Mouse (Mus musculus) CH12.LX (cell line): ENCODE measurements around the gene Arhgef28. TPM values are rescaled to one million over a fixed set of nuclear protein-coding genes. Genes with fewer than 3 reads are reported as not detected.

ENCODE experiments used
- DNase-seq: peaks from one replicate; pipeline ENCODE4 v3.0.0-alpha.2; 2013; ENCODE audit errors: extremely low read depth
- H3K27ac ChIP-seq: 2 replicates; pipeline ENCODE4 v1.5.1; 2012; ENCODE audit warnings: low read depth, mild to moderate bottlenecking, control low read depth, moderate library complexity; ENCODE audit not compliant: insufficient read depth
- H3K27me3 ChIP-seq: replicated peaks from 2 replicates; pipeline ENCODE3; 2012; ENCODE audit warnings: inconsistent platforms
- H3K36me3 ChIP-seq, 2 experiments: replicated peaks in 1 of 2; 2 replicates each; pipeline versions ENCODE3 to v1.6.1; 2012; ENCODE audit warnings: inconsistent platforms in 1 of 2, low read length in 1 of 2, mild to moderate bottlenecking in 1 of 2, mixed read lengths in 1 of 2, moderate library complexity in 1 of 2; ENCODE audit not compliant: control insufficient read depth in 1 of 2, insufficient read depth in 1 of 2
- H3K4me1 ChIP-seq, 2 experiments: 2 replicates each; pipeline ENCODE4 v1.6.1; 2012; ENCODE audit warnings: inconsistent platforms in 1 of 2, moderate library complexity in 1 of 2; ENCODE audit not compliant: insufficient read depth in 2 of 2, control insufficient read depth in 1 of 2
- H3K4me2 ChIP-seq: 2 replicates; pipeline ENCODE4 v1.6.1; 2012; ENCODE audit warnings: low read depth, mild to moderate bottlenecking, control low read depth; ENCODE audit not compliant: poor library complexity, insufficient read depth, severe bottlenecking
- H3K4me3 ChIP-seq, 3 experiments: fragments of 150-350 bp in 1 of 3; sonication (generic) in 1 of 3; replicated peaks in 1 of 3; 2 replicates each; pipeline versions ENCODE3 to v1.5.1; 2011 to 2012; ENCODE audit warnings: low read depth in 2 of 3, low read length in 2 of 3, mild to moderate bottlenecking in 2 of 3, moderate library complexity in 2 of 3, control low read depth in 1 of 3, improper control_type of control experiment in 1 of 3, inconsistent platforms in 1 of 3, mixed read lengths in 1 of 3; ENCODE audit not compliant: poor library complexity in 1 of 3
- H3K79me2 ChIP-seq: replicated peaks from 2 replicates; pipeline ENCODE4 v1.6.1; 2012; ENCODE audit warnings: mild to moderate bottlenecking, moderate library complexity; ENCODE audit not compliant: control insufficient read depth, poor library complexity, insufficient read depth, severe bottlenecking; ENCODE audit errors: extremely low read depth
- H3K9ac ChIP-seq: 2 replicates; pipeline ENCODE4 v1.6.1; 2012; ENCODE audit warnings: low read depth, mild to moderate bottlenecking, control low read depth, moderate library complexity; ENCODE audit not compliant: insufficient read depth
- H3K9me3 ChIP-seq: replicated peaks from 2 replicates; pipeline ENCODE3; 2012; ENCODE audit warnings: low read length, inconsistent platforms, mixed read lengths
- BHLHE40 ChIP-seq: IDR thresholded peaks from 2 replicates; pipeline ENCODE4 v1.6.1; 2011; ENCODE audit warnings: mild to moderate bottlenecking, low read depth, low read length, improper control_type of control experiment
- CTCF ChIP-seq, 2 experiments: IDR thresholded peaks in 1 of 2; conservative IDR thresholded peaks in 1 of 2; 2 replicates each; pipeline ENCODE4 v1.5.1; 2011 to 2012; ENCODE audit warnings: low read depth in 2 of 2, low read length in 2 of 2, improper control_type of control experiment in 1 of 2, inconsistent platforms in 1 of 2, mild to moderate bottlenecking in 1 of 2, moderate library complexity in 1 of 2
- E2F4 ChIP-seq: IDR thresholded peaks from 2 replicates; pipeline ENCODE4 v1.6.1; 2011; ENCODE audit warnings: low read depth, low read length, improper control_type of control experiment; ENCODE audit not compliant: insufficient replicate concordance
- ELF1 ChIP-seq: IDR thresholded peaks from 2 replicates; pipeline ENCODE4 v1.6.1; 2014; ENCODE audit warnings: low read depth, mild to moderate bottlenecking, inconsistent platforms, low read length, improper control_type of control experiment
- EP300 ChIP-seq: IDR thresholded peaks from 2 replicates; pipeline ENCODE4 v1.6.1; 2011; ENCODE audit warnings: low read length, improper control_type of control experiment
- ETS1 ChIP-seq: conservative IDR thresholded peaks from 2 replicates; pipeline ENCODE4 v1.6.1; 2012; ENCODE audit warnings: low read depth, mild to moderate bottlenecking, inconsistent platforms, low read length, improper control_type of control experiment, moderate library complexity
- GABPA ChIP-seq: IDR thresholded peaks from 2 replicates; pipeline ENCODE4 v1.6.1; 2012; ENCODE audit warnings: low read depth, low read length, improper control_type of control experiment, inconsistent platforms; ENCODE audit not compliant: insufficient replicate concordance
- HCFC1 ChIP-seq: IDR thresholded peaks from 2 replicates; pipeline ENCODE4 v1.6.1; 2012; ENCODE audit warnings: low read depth, mild to moderate bottlenecking, inconsistent platforms, low read length, improper control_type of control experiment
- IRF4 ChIP-seq: IDR thresholded peaks from 2 replicates; pipeline ENCODE4 v1.6.1; 2014; ENCODE audit warnings: low read depth, mild to moderate bottlenecking, inconsistent platforms, low read length, improper control_type of control experiment
- JUN ChIP-seq: IDR thresholded peaks from 2 replicates; pipeline ENCODE4 v1.6.1; 2011; ENCODE audit warnings: low read depth, mild to moderate bottlenecking, low read length, improper control_type of control experiment, moderate library complexity; ENCODE audit not compliant: insufficient read depth
- JUND ChIP-seq: conservative IDR thresholded peaks from 2 replicates; pipeline ENCODE4 v1.6.1; 2011; ENCODE audit warnings: low read depth, low read length, improper control_type of control experiment
- KAT2A ChIP-seq: IDR thresholded peaks from 2 replicates; pipeline ENCODE4 v1.6.1; 2012; ENCODE audit warnings: low read length, improper control_type of control experiment, inconsistent platforms; ENCODE audit not compliant: insufficient replicate concordance
- MAFK ChIP-seq: IDR thresholded peaks from 2 replicates; pipeline ENCODE4 v1.6.1; 2011; ENCODE audit warnings: low read length, improper control_type of control experiment; ENCODE audit not compliant: insufficient replicate concordance
- MEF2A ChIP-seq: IDR thresholded peaks from 2 replicates; pipeline ENCODE4 v1.6.1; 2014; ENCODE audit warnings: low read depth, mild to moderate bottlenecking, inconsistent platforms, low read length, improper control_type of control experiment, borderline replicate concordance
- MYC ChIP-seq: IDR thresholded peaks from 2 replicates; pipeline ENCODE4 v1.6.1; 2011; ENCODE audit warnings: low read depth, mild to moderate bottlenecking, improper control_type of control experiment, low read length
- NELFE ChIP-seq: IDR thresholded peaks from 2 replicates; pipeline ENCODE4 v1.6.1; 2011; ENCODE audit warnings: low read depth, low read length, improper control_type of control experiment
- NRF1 ChIP-seq: IDR thresholded peaks from 2 replicates; pipeline ENCODE4 v1.6.1; 2014; ENCODE audit warnings: low read depth, mild to moderate bottlenecking, inconsistent platforms, low read length, improper control_type of control experiment, moderate library complexity
- PAX5 ChIP-seq: IDR thresholded peaks from 2 replicates; pipeline ENCODE4 v1.6.1; 2012; ENCODE audit warnings: low read length, inconsistent platforms, mixed read lengths
- POLR2AphosphoS2 ChIP-seq: IDR thresholded peaks from 2 replicates; pipeline ENCODE4 v1.6.1; 2011; ENCODE audit warnings: low read depth, low read length, improper control_type of control experiment
- USF1 ChIP-seq: IDR thresholded peaks from 2 replicates; pipeline ENCODE4 v1.6.1; 2014; ENCODE audit warnings: low read depth, mild to moderate bottlenecking, inconsistent platforms, low read length, improper control_type of control experiment
- ZNF384 ChIP-seq: IDR thresholded peaks from 2 replicates; pipeline ENCODE4 v1.6.1; 2012; ENCODE audit warnings: low read depth, low read length, improper control_type of control experiment, inconsistent platforms
- dilution Hi-C: fragments of 300-500 bp; cut with MboI; formaldehyde crosslinking; loops from 2 replicates; pipeline ENCODE4 v1.14.3; 2020; ENCODE audit warnings: low sequenced_read_pairs; ENCODE audit not compliant: extremely low pct_unique_long_range_greater_than_20kb, extremely low pct_ligation_motif_present
- in situ Hi-C: fragments of 300-500 bp; cut with MboI; formaldehyde crosslinking; loops from 3 replicates; pipeline ENCODE4 v1.14.3; 2019; ENCODE audit warnings: low sequenced_read_pairs, low pct_ligation_motif_present, low pct_unique_long_range_greater_than_20kb, mixed read lengths
- polyA plus RNA-seq: library from polyadenylated mRNA; unstranded; fragments of >175 nt; gene quantifications from 2 replicates; pipeline ENCODE4 v1.2.1, GENCODE M21; 2012; ENCODE audit warnings: low read depth; ENCODE audit not compliant: insufficient read length
- total RNA-seq, 2 experiments: library from RNA; depleted of rRNA; stranded (reverse); fragments of 300-350 nt in 1 of 2; fragments of >200 nt in 1 of 2; gene quantifications; 2 replicates each; pipeline ENCODE4 v1.2.3; 2012 to 2014

Gene Arhgef28
- total and polyA plus RNA-seq, 3 experiments: 0.07 to 0.24 (median 0.08) TPM

DNA sequence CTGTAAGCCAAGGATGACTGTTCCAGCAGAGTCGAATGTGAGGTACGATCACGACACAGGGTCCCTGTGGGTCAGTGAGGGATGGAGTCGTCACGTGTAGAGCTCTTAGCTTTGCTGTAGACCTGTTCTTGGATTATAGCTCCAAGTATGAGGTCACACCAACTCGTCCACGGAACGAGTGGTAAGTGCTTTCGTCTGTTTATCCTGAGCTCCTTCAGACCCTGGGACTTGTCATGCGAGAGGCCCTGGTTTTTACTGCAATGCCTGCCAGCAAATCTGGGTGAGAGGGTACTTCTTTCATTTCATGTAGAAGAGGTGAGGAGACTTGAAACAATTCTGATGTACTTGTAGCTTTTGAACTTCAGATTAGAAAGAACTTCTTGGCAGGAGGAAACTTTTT is 322.6 kb downstream of the Arhgef28 start:
- Histone ChIP-seq H3K36me3 (no peaks in the 10 kb centered on the region), H3K27me3 (no peaks in the 10 kb centered on the region), H3K9ac (no peak overlapping the region), H3K4me3 (no peak overlapping the region), H3K79me2 (no peaks in the 10 kb centered on the region), H3K9me3 (peaks cover 5% of the 10 kb centered on the region), H3K4me2 (no peak overlapping the region), H3K27ac (no peak overlapping the region), H3K4me1 (no peaks in the 10 kb centered on the region; a peak in 1 of 4 replicates)
- DNase-seq: no peak
- TF ChIP-seq JUN (no peak), MAFK (no peak), IRF4 (no peak), ELF1 (no peak), POLR2AphosphoS2 (no peak), NELFE (no peak), MYC (no peak), ETS1 (no peak), NRF1 (no peak), GABPA (no peak), CTCF (conservative IDR thresholded peaks at IDR 0.05 in 1 of 2, IDR thresholded peaks at IDR 0.05 in 1 of 2; ENCODE audit: low read depth in 2 of 2, low read length in 2 of 2) (no peak), E2F4 (no peak), MEF2A (no peak), USF1 (no peak), HCFC1 (no peak), KAT2A (no peak), JUND (no peak), PAX5 (no peak), ZNF384 (no peak), EP300 (no peak)
- dilution Hi-C loops (no loop called here), in situ Hi-C loops (no loop called here)

DNA sequence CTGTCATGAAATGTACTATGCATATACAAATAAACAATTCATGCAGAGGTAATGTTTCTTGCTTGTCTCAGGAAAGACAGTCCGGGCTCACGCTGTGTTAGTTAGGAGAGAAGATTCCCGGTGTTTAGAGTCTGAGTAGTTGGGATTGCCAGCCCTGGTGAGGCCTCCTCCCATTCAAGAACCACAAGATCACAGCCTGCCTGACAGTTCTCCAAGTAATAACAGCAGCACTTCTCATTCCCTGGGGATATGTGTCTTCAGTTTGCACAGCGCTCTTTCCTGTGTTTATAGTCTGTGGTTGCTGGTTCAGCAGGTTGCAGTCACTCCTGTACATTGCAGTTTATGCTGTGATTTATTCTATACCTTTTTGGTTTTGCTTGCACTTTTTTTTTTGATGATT is 329.8 kb downstream of the Arhgef28 start:
- H3K36me3 ChIP-seq: no peaks in the 10 kb centered on the region
- no peak overlapping the region for H3K4me2 ChIP-seq
- H3K27ac ChIP-seq: no peak overlapping the region
- H3K9me3 ChIP-seq: peaks cover 4% of the 10 kb centered on the region
- H3K27me3 ChIP-seq: no peaks in the 10 kb centered on the region
- no peaks in the 10 kb centered on the region for H3K79me2 ChIP-seq
- dilution Hi-C loops (no loop called here), in situ Hi-C loops (no loop called here)
- no peak overlapping the region for H3K4me3 ChIP-seq
- H3K4me1 ChIP-seq: peaks cover 0 to 2% of the 10 kb centered on the region in 2 experiments; a peak in 1 of 4 replicates
- no peak for DNase-seq
- no peak for TF ChIP-seq JUN
- TF ChIP-seq JUND: no peak
- TF ChIP-seq MEF2A: no peak
- no peak for TF ChIP-seq EP300
- TF ChIP-seq NELFE: no peak
- TF ChIP-seq BHLHE40: no peak
- TF ChIP-seq ETS1: no peak
- H3K9ac ChIP-seq: no peak overlapping the region
